Comparison of ENCODE assay signal across 9 mouse cellular contexts in genomic region chrX:47891907-47892430, GRCm38 (mm10). TPM values are rescaled to one million over a fixed set of nuclear protein-coding genes. Genes with fewer than 3 reads are reported as not detected.
DNase-seq lines count a peak whose midpoint lies in the region; ATAC-seq and TF ChIP-seq lines count a peak whose summit lies in the region.
"Had no signal": no experiment of that assay in that cellular context is flagged by ENCODE, and none has a peak within 500 bp of the region (broad histone marks: within the 10 kb centered on the region; RNA-seq: fewer than 3 reads in every experiment).

No protein-coding gene starts in this region.

- ATAC-seq in limb, embryonic 14.5 days (ENCODE audit: low FRiP score, low read depth) = peak; percentile 64
- peak; percentile 89 for ATAC-seq in neural tube, embryonic 15.5 days (ENCODE audit: low FRiP score)

- DNase-seq in heart, adult 2 months = peak; percentile 2 to 33
- no peak for DNase-seq in heart, postnatal 25 days (ENCODE audit: low spot score)
- peak; percentile 13 for DNase-seq in Muller cell, postnatal 12 days (ENCODE audit: inconsistent ontology term)
- peak; percentile 13 for DNase-seq in heart, postnatal 4 days
- peak; percentile 18 for DNase-seq in limb, embryonic 14.5 days (ENCODE audit: low spot score)
- DNase-seq in natural killer cell, adult 2 months (ENCODE audit: low spot score in 2 of 2) = no peak

- H3K4me2 ChIP-seq in limb, embryonic 14.5 days (replicated peaks; ENCODE audit: low read depth, low read length, severe bottlenecking) = peak overlapping the region; percentile 47
- peak overlapping the region; percentile 57 for H3K4me2 ChIP-seq in neural tube, embryonic 15.5 days

- TF ChIP-seq CTCF in heart, adult 2 months (IDR thresholded peaks at IDR 0.05) = no peak
- no peak for TF ChIP-seq CTCF in cortical plate, adult 2 months (IDR thresholded peaks at IDR 0.05; ENCODE audit: extremely low read depth, insufficient read depth, low read length)

- TF ChIP-seq EP300 in heart, adult 2 months (IDR thresholded peaks at IDR 0.05; ENCODE audit: insufficient read depth, low read depth, low read length) = no peak

- H3K36me3 ChIP-seq in heart, adult 2 months (ENCODE audit: control insufficient read depth, insufficient read depth, low read length) = no peaks in the 10 kb centered on the region
- no peaks in the 10 kb centered on the region for H3K36me3 ChIP-seq in limb, embryonic 14.5 days (ENCODE audit: control insufficient read depth, insufficient read depth, low read length)
- H3K36me3 ChIP-seq in neural tube, embryonic 15.5 days = no peaks in the 10 kb centered on the region

- H3K9ac ChIP-seq in heart, adult 2 months (ENCODE audit: low read depth, low read length) = peak overlapping the region; percentile 60
- peak overlapping the region; percentile 71 for H3K9ac ChIP-seq in limb, embryonic 14.5 days (ENCODE audit: low read depth, low read length, severe bottlenecking)
- peak overlapping the region; percentile 68 for H3K9ac ChIP-seq in neural tube, embryonic 15.5 days (replicated peaks)

- H3K4me3 ChIP-seq in heart, adult 2 months = peak overlapping the region; percentile 49
- peak overlapping the region; percentile 92 for H3K4me3 ChIP-seq in cortical plate, adult 2 months (ENCODE audit: insufficient read depth, low read length)
- peak overlapping the region; percentile 56 for H3K4me3 ChIP-seq in limb, embryonic 14.5 days (replicated peaks; ENCODE audit: low read length)
- H3K4me3 ChIP-seq in neural tube, embryonic 15.5 days (replicated peaks) = peak overlapping the region; percentile 60

- H3K9me3 ChIP-seq in limb, embryonic 14.5 days (ENCODE audit: control insufficient read depth, low read length) = no peaks in the 10 kb centered on the region
- H3K9me3 ChIP-seq in neural tube, embryonic 15.5 days (replicated peaks) = no peaks in the 10 kb centered on the region

- 18% methylated on average over 29 of the region's 36 CpGs for WGBS in heart, adult 2 months
- WGBS in limb, embryonic 14.5 days = 22% methylated on average over 27 of the region's 36 CpGs
- 22% methylated on average over 19 of the region's 36 CpGs for WGBS in neural tube, embryonic 15.5 days

- no peaks in the 10 kb centered on the region for H3K27me3 ChIP-seq in heart, adult 2 months (ENCODE audit: control insufficient read depth, insufficient read depth, low read length)
- H3K27me3 ChIP-seq in limb, embryonic 14.5 days (ENCODE audit: control insufficient read depth, insufficient read depth, low read length) = no peaks in the 10 kb centered on the region
- H3K27me3 ChIP-seq in neural tube, embryonic 15.5 days (replicated peaks) = no peaks in the 10 kb centered on the region

- intact Hi-C loops in heart, adult 2 months (cut with DNase I) = no loop called here
- intact Hi-C loops in heart, postnatal 25 days (cut with DNase I) = no loop called here

- H3K79me2 ChIP-seq in heart, adult 2 months (replicated peaks; ENCODE audit: control insufficient read depth, insufficient read depth, low read length) = no peaks in the 10 kb centered on the region

- no peak for TF ChIP-seq POLR2A in heart, adult 2 months (IDR thresholded peaks at IDR 0.05; ENCODE audit: insufficient read depth, low read depth, low read length)
- TF ChIP-seq POLR2A in cortical plate, adult 2 months (IDR thresholded peaks at IDR 0.05; ENCODE audit: extremely low read depth, insufficient read depth, low read length) = no peak
- 0 out of 2 replicates have a peak, but pooled peaks have one; percentile 5 for TF ChIP-seq POLR2A in limb, embryonic 14.5 days (IDR thresholded peaks at IDR 0.05; ENCODE audit: borderline replicate concordance, extremely low read depth, insufficient read depth, insufficient read length)

- H3K4me1 ChIP-seq in heart, adult 2 months (ENCODE audit: control insufficient read depth, insufficient read depth, low read length) = no peaks in the 10 kb centered on the region
- no peaks in the 10 kb centered on the region for H3K4me1 ChIP-seq in cortical plate, adult 2 months (ENCODE audit: control insufficient read depth, insufficient read depth, low read length)
- no peaks in the 10 kb centered on the region for H3K4me1 ChIP-seq in limb, embryonic 14.5 days (ENCODE audit: control insufficient read depth, insufficient read depth, low read length)
- H3K4me1 ChIP-seq in neural tube, embryonic 15.5 days = no peaks in the 10 kb centered on the region

- H3K27ac ChIP-seq in heart, adult 2 months = no peak overlapping the region
- peak overlapping the region; percentile 98 for H3K27ac ChIP-seq in cortical plate, adult 2 months (ENCODE audit: insufficient read depth, low read length)
- peak overlapping the region; percentile 79 for H3K27ac ChIP-seq in limb, embryonic 14.5 days (replicated peaks; ENCODE audit: low read depth, low read length)
- peak overlapping the region; percentile 86 for H3K27ac ChIP-seq in neural tube, embryonic 15.5 days (replicated peaks)

RNA-seq across cellular contexts. Expression of gene Smarca1, which starts 0.8 kb away (rescaled TPM):
- total RNA-seq in heart, adult 2 months (2021) = 1 to 10 TPM; 1.5 TPM
- 0.12 and 0.38 TPM in 2 replicates for polyA plus RNA-seq in heart, adult 2 months (2012; rRNA removed)
- total RNA-seq in heart, postnatal 25 days (2021) = 1 to 10 TPM in 1 of 2 experiments, under 1 TPM in 1; 0.89 to 1.3 TPM
- 13.0 and 13.9 TPM in 2 replicates for polyA plus RNA-seq in cortical plate, adult 2 months (2012; rRNA removed)
- total RNA-seq in heart, postnatal 4 days (2021) = 10 to 100 TPM; 10.6 to 11.1 TPM
- 17.6 and 21.9 TPM in 2 replicates for polyA plus RNA-seq in limb, embryonic 14.5 days (2012; rRNA removed)
- polyA plus RNA-seq in limb, embryonic 14.5 days (2014; fragmentation: Nextera tagmentation; extraction: Ambion mirVana) = 36.3 and 44.8 TPM in 2 replicates
- 30.5 and 30.6 TPM in 2 replicates for polyA plus RNA-seq in neural tube, embryonic 15.5 days (2015; fragmentation: Nextera tagmentation; extraction: Ambion mirVana)
- total RNA-seq: MEL had no signal

RNA-seq across cellular contexts. Expression of gene Ocrl, which starts 20.2 kb away (rescaled TPM):
- total RNA-seq in heart, adult 2 months (2021) = 10 to 100 TPM in 1 of 2 experiments, 1 to 10 TPM in 1; 9.8 to 11.7 TPM
- polyA plus RNA-seq in heart, adult 2 months (2012; rRNA removed) = 8.4 and 14.9 TPM in 2 replicates
- total RNA-seq in heart, postnatal 25 days (2021) = 10 to 100 TPM; 12.0 to 13.5 TPM
- 54.7 and 57.0 TPM in 2 replicates for polyA plus RNA-seq in cortical plate, adult 2 months (2012; rRNA removed)
- 10 to 100 TPM; 15.5 to 17.6 TPM for total RNA-seq in heart, postnatal 4 days (2021)
- polyA plus RNA-seq in limb, embryonic 14.5 days (2012; rRNA removed) = 50.0 and 58.1 TPM in 2 replicates
- polyA plus RNA-seq in limb, embryonic 14.5 days (2014; fragmentation: Nextera tagmentation; extraction: Ambion mirVana) = 21.8 and 26.3 TPM in 2 replicates
- 29.6 and 31.6 TPM in 2 replicates for polyA plus RNA-seq in neural tube, embryonic 15.5 days (2015; fragmentation: Nextera tagmentation; extraction: Ambion mirVana)

Comparison
In these comparisons a context has a peak if more than half of its experiments do, and no peak if none do; other contexts are left out.
1. DNase-seq: peak in heart, adult 2 months (2 of 2), Muller cell, postnatal 12 days (single experiment), heart, postnatal 4 days (single experiment) and limb, embryonic 14.5 days (single experiment); none in heart, postnatal 25 days (single experiment) and natural killer cell, adult 2 months (0 of 2).
2. RNA of gene Smarca1, which starts 0.8 kb away (polyA plus RNA-seq): 17.6 to 44.8 TPM in limb, embryonic 14.5 days, 30.5 to 30.6 TPM in neural tube, embryonic 15.5 days and 13.0 to 13.9 TPM in cortical plate, adult 2 months; 0.12 to 0.38 TPM in heart, adult 2 months; every median in the first group is over 10 times any median in the second.
3. Peak in every context shown above with its lines, with median percentiles within 50 percentile points of each other: H3K4me3 ChIP-seq and H3K9ac ChIP-seq.